Mouse (Mus musculus): ENCODE results near the gene Cnga1.
A peak's percentile ranks its signal among the peaks of the same experiment; 100 is the strongest.

The Cnga1 gene

DNA sequence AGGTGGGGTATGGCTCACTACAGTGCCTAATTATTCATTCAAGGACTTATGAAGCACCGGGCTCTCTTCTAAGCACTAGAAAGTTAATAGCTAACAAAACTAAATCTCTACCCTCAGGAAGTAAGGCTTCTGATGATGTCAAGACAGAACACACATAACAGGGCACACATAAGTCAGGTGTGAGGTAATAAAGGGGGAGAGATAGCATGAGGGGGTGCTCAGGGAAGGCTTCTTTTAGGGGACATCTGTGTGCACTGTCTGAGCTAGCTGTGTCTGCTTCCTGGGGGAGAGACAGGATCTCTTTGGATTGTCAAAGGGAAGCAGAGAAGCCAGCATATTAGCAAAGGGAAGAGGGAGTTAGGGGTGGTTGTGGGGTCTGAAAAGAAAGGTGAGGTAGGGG lies at the start of gene Cnga1:
TSS of gene Cnga1 (minus strand) at position 101 of the 400 bp plus-strand sequence.
- DNase-seq = no peak

GRCm38 (mm10) chr5:72690516-72690915 lies 46.4 kb upstream of the Cnga1 start:
- DNase-seq = no peak

DNA sequence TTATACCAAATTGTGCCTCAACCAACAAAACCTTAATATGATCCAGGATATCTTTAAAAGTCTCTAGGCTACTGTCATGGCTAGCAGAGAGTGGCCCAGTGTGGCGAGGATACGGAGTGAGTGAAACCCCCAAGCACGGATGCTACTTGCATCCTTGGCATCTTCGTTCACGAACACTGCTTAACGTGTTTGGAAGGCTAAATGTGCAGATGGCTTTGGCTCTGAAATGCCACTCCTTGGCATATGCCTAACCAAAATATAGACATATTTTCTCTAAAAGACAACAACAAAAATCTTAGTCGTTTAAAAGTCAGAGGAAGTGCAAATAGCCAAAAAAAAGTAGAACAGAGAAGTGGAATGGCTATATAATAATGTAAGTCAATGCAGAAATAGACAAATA lies 45.5 kb upstream of the Cnga1 start:
- DNase-seq = no peak

GRCm38 (mm10) chr5:72681451-72681850 lies 37.4 kb upstream of the Cnga1 start:
- no peak for DNase-seq

DNA sequence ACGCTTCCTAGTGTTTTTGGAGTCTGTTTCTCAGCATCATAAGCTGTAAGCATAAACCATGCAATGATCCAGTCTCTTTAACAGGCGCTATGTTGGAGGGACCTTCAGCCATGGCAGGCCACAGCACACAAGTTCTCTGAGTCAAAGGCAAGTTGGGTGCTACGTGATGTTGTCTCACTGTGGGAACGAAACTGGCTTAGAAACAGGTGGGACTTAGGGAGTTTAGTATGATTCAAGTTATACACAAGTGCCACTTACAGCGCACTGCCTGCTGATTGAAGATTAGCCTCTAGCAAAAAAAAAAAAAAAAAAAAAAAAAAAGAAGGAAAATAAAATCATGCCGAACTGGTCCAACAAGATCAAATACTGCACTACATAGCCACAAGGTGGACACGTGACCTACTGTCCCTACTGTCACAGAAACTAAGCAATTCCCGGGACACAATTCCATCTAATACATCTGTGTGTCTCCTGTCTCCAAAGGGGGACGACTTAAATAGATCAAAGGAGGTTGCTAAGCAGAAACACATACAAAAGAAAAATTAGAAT lies 31.0 kb upstream of the Cnga1 start:
- no peak for DNase-seq

- DNase-seq = no peak
These were observed 27.1 kb upstream of the Cnga1 start for GRCm38 (mm10) chr5:72671017-72671699.

DNA sequence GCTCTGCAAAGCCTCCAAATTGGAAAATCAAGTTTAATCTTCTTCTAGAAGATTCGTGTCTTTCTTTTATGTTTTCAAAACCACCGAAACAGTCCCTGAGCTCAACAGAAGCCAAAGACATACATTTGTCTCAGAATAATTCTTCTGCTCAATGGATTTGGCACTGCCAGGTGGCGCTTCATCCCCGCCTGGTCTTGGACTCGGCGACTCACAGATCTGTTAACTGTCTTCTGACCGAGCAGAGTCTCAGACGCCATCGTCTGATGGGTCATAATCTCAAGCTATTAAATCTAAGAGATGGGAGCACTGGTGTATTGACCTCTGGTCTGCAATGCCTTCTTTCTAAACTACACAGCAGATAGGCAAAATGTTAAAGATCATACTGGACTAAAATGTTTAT lies 24.3 kb upstream of the Cnga1 start:
- no peak for DNase-seq

GRCm38 (mm10) chr5:72666428-72666827 lies 22.4 kb upstream of the Cnga1 start:
- DNase-seq = no peak

- peak; percentile 18 to 55 for DNase-seq
These were observed 21.2 kb upstream of the Cnga1 start for GRCm38 (mm10) chr5:72665281-72665680.

GRCm38 (mm10) chr5:72664854-72665253 lies 20.8 kb upstream of the Cnga1 start:
- DNase-seq = no peak

DNA sequence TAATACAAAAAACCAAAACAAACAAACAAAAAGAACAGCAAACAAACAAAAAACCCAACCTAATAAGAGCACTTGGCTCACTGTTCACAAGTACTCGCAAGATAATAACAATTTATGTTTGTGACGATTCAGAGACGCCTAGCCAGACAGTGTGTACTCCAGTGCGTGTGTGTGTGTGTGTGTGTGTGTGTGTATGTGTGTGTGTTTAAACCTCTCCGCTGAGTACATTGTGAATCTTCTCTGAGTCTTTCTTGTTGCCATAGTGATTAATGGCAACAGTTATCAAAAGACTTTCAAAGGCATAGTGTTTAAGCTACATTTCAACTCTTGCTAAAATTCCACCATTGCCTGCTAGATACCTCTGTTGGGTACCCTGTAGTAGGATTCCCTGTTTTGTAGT lies 20.1 kb upstream of the Cnga1 start:
- DNase-seq = no peak

GRCm38 (mm10) chr5:72661051-72661781 lies 17.1 kb upstream of the Cnga1 start:
- no peak for DNase-seq

GRCm38 (mm10) chr5:72658375-72658774 lies 14.3 kb upstream of the Cnga1 start:
- no peak for DNase-seq

- no peak for DNase-seq
These were observed 12.3 kb upstream of the Cnga1 start for GRCm38 (mm10) chr5:72656270-72656791.

- DNase-seq = no peak
These were observed 9.1 kb upstream of the Cnga1 start for GRCm38 (mm10) chr5:72653068-72653674.

DNA sequence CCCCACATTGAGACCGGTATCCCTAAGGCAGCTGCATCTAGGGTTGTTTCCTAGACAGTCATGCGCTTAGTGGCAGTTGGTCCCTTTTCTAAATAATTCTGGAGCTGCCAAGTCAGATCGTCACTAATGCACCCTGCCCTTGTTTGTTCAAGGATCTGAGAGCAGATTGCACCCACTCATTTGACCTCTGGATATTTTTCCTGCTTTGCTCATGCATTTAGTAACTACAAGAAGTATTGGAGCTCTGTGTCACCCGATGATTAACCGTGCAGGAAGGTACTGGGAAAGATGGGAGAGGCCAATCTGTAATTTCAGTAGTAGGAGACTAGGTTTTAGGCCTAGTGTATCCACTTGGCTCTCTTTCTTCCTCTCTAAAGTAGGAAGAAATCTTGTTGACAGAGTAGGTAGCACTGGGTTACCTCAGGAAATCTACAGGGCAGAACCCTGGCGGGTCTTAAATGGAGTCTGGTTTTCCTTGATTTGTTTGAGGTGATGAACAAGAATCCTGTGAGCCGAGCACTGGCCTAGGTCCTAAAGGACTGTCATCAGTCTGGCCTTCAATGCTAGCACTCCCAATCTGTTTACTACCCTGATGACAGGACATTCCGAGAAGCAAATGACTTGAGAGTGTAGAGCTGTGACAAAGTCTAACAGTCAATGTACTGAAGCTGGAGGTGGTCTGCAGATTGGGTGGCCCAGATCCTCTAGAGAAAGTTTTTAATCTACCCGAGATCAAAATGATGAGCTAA lies 5.1 kb upstream of the Cnga1 start:
- DNase-seq = no peak

DNA sequence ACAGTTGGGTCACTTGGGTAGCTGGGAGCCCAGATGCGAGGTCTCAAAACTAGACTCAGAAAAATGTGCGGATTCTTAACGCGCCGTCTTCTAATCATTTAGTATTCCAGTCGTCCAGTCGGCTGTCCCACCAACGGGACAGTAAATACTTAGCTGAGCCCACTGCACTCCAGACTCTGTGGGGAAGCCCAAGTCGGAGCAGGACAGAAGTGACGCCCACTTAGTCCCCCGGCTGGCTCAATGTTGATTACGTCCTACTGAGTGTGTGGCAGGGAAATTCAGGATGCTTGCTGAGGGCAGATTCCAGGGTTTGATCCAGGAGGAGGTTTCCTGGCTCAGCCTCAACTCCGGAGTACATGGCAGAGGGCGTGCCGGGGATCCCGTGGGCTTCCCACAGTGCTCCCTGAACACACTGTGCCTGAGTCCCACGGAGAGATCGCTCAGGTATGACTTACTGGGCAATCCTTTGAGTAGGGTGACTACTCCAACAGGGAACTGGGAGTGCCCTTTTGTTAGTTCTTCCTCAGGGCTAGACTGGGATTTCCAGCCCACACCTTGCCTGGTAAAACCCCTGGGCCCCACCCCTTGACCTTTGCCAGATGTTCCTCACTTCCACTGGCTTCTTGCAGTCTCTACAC lies 4.0 kb upstream of the Cnga1 start:
- DNase-seq = no peak

DNA sequence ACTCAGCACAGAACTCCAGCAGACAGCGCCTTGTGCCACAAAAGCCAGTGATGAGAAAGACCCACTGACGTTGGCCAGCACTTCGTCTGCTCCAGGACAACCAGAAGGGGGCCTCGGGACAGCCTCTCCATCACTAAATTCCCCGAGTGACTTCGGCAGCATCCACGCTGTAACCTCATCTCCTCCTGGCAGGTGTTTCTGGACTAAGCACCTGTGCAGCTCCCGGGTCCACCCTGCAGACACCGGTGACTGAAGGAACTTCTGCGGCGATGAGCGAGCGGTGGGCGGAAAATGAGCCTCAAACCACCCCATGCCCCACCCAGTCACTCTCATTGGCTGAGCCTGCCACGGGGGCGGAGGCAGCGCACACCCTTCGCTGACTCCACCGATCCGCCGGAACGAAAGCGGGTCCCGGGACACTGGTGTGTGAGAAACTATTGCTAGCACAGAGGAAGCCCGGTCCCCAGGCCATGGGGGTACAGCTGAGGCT lies 3.4 kb upstream of the Cnga1 start, which contains the start of gene Nipal1:
TSS of gene Nipal1 (plus strand) at position 378 of the 490 bp plus-strand sequence.
- DNase-seq = no peak

- DNase-seq = no peak
These were observed 2.9 kb upstream of the Cnga1 start for GRCm38 (mm10) chr5:72646996-72647395.

DNA sequence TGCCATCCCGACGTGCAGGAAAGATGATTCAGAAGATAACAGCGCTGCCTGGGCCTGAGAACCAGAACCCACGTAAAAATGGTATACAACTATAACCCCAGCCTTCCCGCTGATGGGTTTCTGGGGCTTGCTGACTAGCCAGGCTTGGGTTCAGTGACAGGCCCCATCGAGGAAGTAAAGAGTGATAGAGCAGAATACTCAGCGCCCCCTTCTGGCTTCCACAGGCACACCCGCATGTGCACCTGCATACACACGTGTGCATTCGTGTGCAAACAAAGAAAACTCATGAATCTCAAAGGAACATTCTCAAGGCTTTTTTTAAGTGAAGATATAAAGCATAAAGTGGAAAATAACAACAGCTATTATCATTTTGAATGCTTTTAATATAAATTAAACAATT lies 2.1 kb upstream of the Cnga1 start:
- DNase-seq = no peak

DNA sequence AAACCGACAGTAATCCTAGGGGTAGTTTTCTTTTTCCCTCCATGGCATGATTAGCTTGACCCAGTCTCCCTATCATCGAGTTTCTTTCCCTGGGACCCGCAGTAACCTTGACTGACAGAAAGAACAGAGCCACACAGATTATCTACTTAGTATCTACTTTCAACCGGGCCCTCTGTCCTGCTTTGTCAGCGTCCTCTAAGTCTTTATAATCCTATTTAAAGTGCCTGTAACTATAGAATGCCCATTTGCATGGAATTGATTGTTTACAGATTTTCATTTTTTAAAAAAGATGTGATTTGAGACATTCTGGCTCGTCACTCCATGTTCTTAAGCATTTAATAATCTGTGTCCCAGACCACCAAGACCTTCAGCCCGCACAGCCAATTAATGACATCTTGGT lies 420 bp downstream of the Cnga1 start:
- no peak for DNase-seq

DNA sequence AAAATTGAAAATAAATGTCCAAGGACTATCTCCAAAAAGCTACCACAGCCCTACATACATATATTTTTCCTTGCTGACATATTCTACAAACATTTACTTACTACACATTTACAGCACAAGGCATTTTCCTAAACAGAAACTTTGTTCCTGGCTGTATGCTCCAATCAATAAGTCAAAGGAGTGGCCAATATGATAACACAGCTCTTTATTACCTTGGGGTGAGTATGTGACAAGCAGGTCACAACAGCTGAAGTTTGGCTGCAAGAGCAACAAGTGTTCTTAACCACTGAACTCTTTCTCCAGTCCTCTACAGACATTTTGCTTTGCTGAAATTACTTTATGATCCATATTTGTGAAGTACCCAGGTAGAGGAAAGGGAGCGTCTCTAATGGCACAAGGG lies 4.0 kb downstream of the Cnga1 start:
- no peak for DNase-seq
